Mouse (Mus musculus) ovary, postnatal 36 days (tissue): Measurements from ENCODE around the gene Mief1.

ENCODE experiments used
- DNase-seq: peaks from one replicate; pipeline ENCODE4 v3.0.0; 2022; ENCODE audit warnings: low spot score, mixed read lengths

The Mief1 gene

GRCm38 (mm10) chr15:80263610-80264575 lies 30.1 kb downstream of the Mief1 start, which contains the start of gene Rps19bp1:
Gene Rps19bp1 (minus strand): TSS chr15:80264315.
- DNase-seq, result peak; percentile 88

GRCm38 (mm10) chr15:80266281-80266680 lies 32.5 kb downstream of the Mief1 start:
- peak; percentile 67 for DNase-seq

- DNase-seq, result no peak
Measured at GRCm38 (mm10) chr15:80271858-80272396, 38.1 kb downstream of the Mief1 start.

- DNase-seq, result no peak
Measured at GRCm38 (mm10) chr15:80277107-80277506, 43.3 kb downstream of the Mief1 start.

- peak; percentile 68 for DNase-seq
Measured at GRCm38 (mm10) chr15:80277625-80278024, 43.8 kb downstream of the Mief1 start.

GRCm38 (mm10) chr15:80278121-80278759 lies 44.4 kb downstream of the Mief1 start:
- DNase-seq, result no peak

- DNase-seq, result no peak
Measured at GRCm38 (mm10) chr15:80279053-80279452, 45.2 kb downstream of the Mief1 start.

GRCm38 (mm10) chr15:80280646-80281045 lies 46.8 kb downstream of the Mief1 start:
- DNase-seq, result no peak

- no peak for DNase-seq
Measured at GRCm38 (mm10) chr15:80286851-80287415, 53.1 kb downstream of the Mief1 start, which contains the start of gene Cacna1i. Gene Cacna1i (plus strand): TSS chr15:80287238.

GRCm38 (mm10) chr15:80288036-80288435 lies 54.2 kb downstream of the Mief1 start:
- DNase-seq, result no peak

GRCm38 (mm10) chr15:80289436-80289835 lies 55.6 kb downstream of the Mief1 start:
- peak; percentile 70 for DNase-seq

- no peak for DNase-seq
Measured at GRCm38 (mm10) chr15:80297146-80297545, 63.3 kb downstream of the Mief1 start.
